Mouse (Mus musculus) layer of hippocampus, adult 9-10 months (tissue): Measurements from ENCODE around the gene Mfsd13b.

ENCODE experiments used
- DNase-seq: peaks from one replicate; pipeline ENCODE4 v3.0.0; 2022; ENCODE audit warnings: low spot score

The Mfsd13b gene

DNA sequence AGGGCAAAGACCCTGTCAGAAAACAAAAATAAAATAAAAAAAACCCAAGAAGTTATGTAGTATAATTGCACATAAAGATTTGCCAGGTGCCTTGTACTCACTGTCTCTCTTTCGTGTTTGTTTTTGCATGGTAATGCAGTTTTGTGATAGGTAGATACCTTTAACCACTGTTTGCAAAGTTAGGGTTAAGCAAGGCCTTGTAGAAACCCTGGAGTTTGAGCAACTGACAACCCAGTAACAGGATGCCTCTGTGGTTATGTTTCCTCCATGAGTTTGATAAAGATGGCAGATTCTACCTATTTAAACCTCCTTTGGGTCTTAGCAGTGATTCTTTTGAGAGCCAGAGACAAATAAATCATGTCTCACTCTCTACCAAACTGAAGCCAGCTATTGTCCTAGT, 61.2 kb downstream of the Mfsd13b start:
- no peak for DNase-seq

DNA sequence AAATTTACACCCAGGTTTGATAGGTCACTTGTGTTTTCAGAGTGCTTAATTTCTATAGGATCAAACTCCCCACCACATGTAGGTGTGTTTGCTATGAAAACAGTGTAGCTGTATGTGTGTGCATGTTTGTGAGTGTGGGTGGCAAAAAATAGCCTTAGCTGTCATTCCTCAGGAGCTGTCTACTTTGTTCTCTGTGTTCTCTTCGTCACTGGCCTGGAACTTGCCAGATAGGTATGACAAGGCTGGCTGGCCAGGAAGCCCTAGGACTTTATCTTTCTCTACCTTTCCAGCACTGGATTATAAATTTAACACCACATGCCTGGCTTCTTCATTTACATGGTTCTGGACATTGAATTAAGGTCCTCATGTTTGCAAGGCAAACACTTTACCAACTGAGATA, 61.9 kb downstream of the Mfsd13b start:
- DNase-seq, result no peak

DNA sequence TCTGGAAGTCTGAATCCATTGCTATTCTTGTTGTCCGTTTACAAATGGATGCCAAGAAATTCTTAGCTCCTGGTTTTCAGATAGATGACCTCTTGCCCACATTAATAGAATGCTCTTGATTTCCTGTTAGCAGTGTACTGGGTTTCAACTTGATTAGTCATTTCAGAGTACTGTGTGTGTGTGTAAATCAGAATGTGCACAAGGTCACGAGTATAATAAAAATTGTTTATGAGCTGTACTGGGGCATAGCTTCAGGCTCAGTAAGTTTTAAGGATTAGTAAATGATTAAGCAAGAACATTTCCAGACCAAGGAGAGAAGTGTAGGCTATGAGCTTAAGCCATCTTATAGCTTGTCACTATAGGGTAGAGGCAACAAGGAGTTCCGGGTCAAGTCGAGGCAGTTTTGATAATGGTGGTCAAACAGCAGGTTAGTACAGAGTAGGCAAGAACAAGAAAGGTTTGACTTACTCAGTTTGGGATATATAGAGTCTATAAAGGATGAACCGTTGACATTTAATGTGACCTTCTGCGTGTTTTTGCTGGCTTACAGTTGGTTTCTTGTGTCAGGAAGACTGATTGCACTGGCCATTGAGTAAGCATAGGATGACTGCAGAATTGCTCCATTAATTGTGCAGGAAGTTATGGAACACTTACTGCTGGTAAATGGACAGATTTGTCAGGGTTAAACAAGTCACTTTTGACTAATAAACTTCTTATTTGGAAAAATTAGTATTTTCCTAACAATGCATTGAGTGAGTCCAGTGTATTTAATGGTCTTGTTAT, 63.6 kb downstream of the Mfsd13b start:
- DNase-seq, result no peak

DNA sequence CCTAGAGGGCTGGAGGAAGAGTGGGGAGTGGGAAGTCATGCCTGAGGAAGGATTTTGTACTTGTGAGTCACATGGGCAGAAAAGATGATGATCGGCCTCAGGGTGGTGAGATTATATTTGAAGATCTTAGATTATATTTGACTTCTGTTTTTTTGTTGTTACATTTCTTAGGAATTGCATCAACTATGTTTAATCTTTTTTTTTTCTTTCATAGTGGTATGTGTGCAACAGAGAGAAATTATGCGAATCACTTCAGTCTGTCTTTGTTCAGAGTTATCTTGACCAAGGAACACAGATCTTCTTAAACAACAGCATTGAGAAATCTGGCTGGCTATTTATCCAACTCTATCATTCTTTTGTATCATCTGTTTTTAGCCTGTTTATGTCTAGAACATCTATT, 65.3 kb downstream of the Mfsd13b start:
- no peak for DNase-seq

DNA sequence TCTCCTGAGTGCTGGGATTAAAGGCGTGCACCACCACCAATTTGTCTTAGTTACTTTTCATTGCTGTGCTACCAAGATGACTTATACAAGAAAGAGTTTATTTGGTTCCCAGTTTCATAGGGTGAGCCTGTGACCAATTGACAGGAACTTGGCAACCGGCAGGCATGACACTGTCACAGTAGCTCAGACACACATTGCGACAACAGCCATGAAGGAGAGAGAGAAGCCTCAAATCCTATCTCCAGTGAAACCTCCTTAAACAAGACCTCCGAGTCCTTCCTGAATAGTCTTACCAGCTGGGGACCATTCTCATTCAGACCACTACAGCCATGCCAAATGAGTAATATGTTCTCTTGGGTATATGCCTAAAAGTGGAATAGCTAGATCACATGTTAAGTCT, 70.8 kb downstream of the Mfsd13b start:
- DNase-seq, result no peak

DNA sequence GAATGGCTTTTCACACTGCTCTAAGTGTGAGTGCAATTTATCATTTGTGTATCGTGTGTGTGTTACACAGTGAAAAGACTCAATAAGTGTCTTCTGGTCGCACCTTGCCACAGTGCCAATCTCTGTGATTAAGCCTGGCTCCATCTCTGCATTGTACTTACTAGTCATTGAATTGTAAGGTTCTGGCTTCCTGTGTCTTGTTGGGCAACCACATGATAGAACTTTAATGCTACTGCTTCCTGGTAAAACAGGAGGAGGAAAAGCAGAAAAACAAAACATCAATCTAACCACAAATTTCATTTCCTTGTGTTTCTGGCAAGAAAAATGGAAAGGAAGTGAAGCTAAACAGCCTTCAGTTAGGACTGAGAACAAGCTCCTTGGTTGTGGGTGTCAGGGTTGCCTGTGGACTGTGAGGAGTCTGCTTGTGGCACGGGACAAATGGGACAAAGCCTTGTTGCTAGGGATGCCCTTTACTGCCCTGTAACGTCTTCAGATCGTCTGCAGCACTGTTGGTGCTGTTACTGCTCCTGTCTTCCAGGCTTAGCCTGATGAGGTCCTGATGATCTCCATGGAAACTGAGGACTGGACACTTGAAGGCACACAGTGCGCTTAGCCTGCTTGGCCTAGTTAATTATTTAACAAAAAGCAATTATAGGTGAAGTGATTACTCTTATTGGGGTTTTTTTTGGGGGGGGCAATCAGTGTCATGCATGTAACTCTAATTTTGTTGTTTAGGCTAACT, 77.3 kb downstream of the Mfsd13b start:
- no peak for DNase-seq

DNA sequence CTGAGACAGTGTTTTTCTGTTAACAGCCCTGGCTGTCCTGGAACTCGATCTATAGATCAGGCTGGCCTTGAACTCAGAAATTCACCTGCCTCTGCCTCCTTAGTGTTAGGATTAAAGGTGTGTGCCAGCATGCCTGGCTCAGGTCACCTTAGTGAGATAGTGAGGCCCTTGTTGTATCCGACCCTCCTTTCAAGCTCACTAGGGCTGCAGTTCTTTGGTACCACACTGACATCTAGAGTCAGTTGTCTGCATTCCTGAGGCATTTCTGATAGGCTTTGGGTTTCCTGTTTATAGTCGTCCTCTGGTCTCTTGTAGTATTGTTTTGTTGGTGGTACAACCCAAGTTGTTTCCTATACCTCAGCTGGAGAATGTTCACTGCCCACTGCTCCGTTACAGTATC, 82.0 kb downstream of the Mfsd13b start:
- DNase-seq, result no peak
